Mouse (Mus musculus) heart, embryonic 16.5 days (tissue): ENCODE data around the gene BC048562. TPM values are rescaled to one million over a fixed set of nuclear protein-coding genes. Genes with fewer than 3 reads are reported as not detected.
A peak's percentile ranks its signal among the peaks of the same experiment; 100 is the strongest.

ENCODE experiments used
- ATAC-seq: fragments of 200-750 bp; cut with Nextera tagmentation; replicated peaks from 2 replicates; pipeline ENCODE4 v1.8.0; 2017; ENCODE audit warnings: moderate number of reproducible peaks; ENCODE audit not compliant: insufficient read depth, low FRiP score; ENCODE audit errors: extremely low read depth
- H3K27ac ChIP-seq: fragments of 300-500 bp; sonication (generic); 2 replicates; pipeline ENCODE4 v1.5.1; 2014; ENCODE audit warnings: mild to moderate bottlenecking, low read length, control low read depth, moderate library complexity
- H3K27me3 ChIP-seq: fragments of 300-500 bp; sonication (generic); 2 replicates; pipeline ENCODE4 v1.6.1; 2014; ENCODE audit warnings: low read length, mixed read lengths; ENCODE audit not compliant: control insufficient read depth, insufficient read depth
- H3K36me3 ChIP-seq: fragments of 300-500 bp; sonication (generic); 2 replicates; pipeline ENCODE4 v1.6.1; 2014; ENCODE audit not compliant: control insufficient read depth, insufficient read depth
- H3K4me1 ChIP-seq: fragments of 300-500 bp; sonication (generic); 2 replicates; pipeline ENCODE4 v1.6.1; 2014; ENCODE audit warnings: low read length, mixed read lengths; ENCODE audit not compliant: control insufficient read depth, insufficient read depth
- H3K4me2 ChIP-seq: fragments of 300-500 bp; sonication (generic); 2 replicates; pipeline ENCODE4 v1.6.1; 2014; ENCODE audit warnings: low read depth, mild to moderate bottlenecking, control low read depth, low read length
- H3K4me3 ChIP-seq: fragments of 300-500 bp; sonication (generic); 2 replicates; pipeline ENCODE4 v1.5.1; 2014; ENCODE audit warnings: mild to moderate bottlenecking, control low read depth, low read length
- H3K9ac ChIP-seq: fragments of 300-500 bp; sonication (generic); 2 replicates; pipeline ENCODE4 v1.6.1; 2014; ENCODE audit warnings: low read length, control low read depth
- H3K9me3 ChIP-seq: fragments of 300-500 bp; sonication (generic); replicated peaks from 2 replicates; pipeline ENCODE4 v1.6.1; 2016; ENCODE audit warnings: low read length; ENCODE audit not compliant: control insufficient read depth
- WGBS: fragments of 180-500 bp; shearing (Covaris S2); extraction: QIAGEN DNeasy Blood & Tissue Kit; methylation state at CpG from one replicate; pipeline ENCODE4 v1.1.7; 2014; 5-methylcytosine and 5-hydroxymethylcytosine counted together
- polyA plus RNA-seq: library from polyadenylated mRNA; unstranded; fragments of >200 nt; fragmentation: Nextera tagmentation; extraction: Ambion mirVana; gene quantifications from 2 replicates; pipeline ENCODE4 v1.2.1, GENCODE M21; 2015

The BC048562 gene
- polyA plus RNA-seq, 1 experiment from 2014 or later: not detected

GRCm38 (mm10) chr9:108480813-108481519 lies 44.7 kb downstream of the BC048562 start:
- Histone ChIP-seq H3K4me1 (peaks cover 29% of the 10 kb centered on the region), H3K36me3 (peaks cover 41% of the 10 kb centered on the region), H3K9me3 (no peaks in the 10 kb centered on the region), H3K4me3 (peak overlapping the region; percentile 72), H3K27ac (peak overlapping the region; percentile 87), H3K9ac (peak overlapping the region; percentile 85), H3K4me2 (peak overlapping the region; percentile 93), H3K27me3 (no peaks in the 10 kb centered on the region)
- WGBS: 83% methylated on average over 28 of the region's 28 CpGs
- no peak for ATAC-seq

GRCm38 (mm10) chr9:108481520-108482210 lies 45.4 kb downstream of the BC048562 start:
- Histone ChIP-seq H3K27ac (peak overlapping the region; percentile 87), H3K4me1 (peaks cover 29% of the 10 kb centered on the region), H3K4me2 (peak overlapping the region; percentile 93), H3K9me3 (no peaks in the 10 kb centered on the region), H3K4me3 (peak overlapping the region; percentile 72), H3K36me3 (peaks cover 48% of the 10 kb centered on the region), H3K9ac (peak overlapping the region; percentile 85), H3K27me3 (no peaks in the 10 kb centered on the region)
- WGBS: 77% methylated on average over 19 of the region's 19 CpGs
- no peak for ATAC-seq

GRCm38 (mm10) chr9:108483051-108483790 lies 46.9 kb downstream of the BC048562 start:
- no peaks in the 10 kb centered on the region for H3K27me3 ChIP-seq

GRCm38 (mm10) chr9:108484021-108484420 lies 47.7 kb downstream of the BC048562 start:
- H3K4me2 ChIP-seq: no peak overlapping the region
- H3K27me3 ChIP-seq: no peaks in the 10 kb centered on the region
- no peak overlapping the region for H3K27ac ChIP-seq
- WGBS: 92% methylated on average over 15 of the region's 15 CpGs
- peaks cover 28% of the 10 kb centered on the region for H3K4me1 ChIP-seq
- no peak for ATAC-seq
- H3K9ac ChIP-seq: no peak overlapping the region
- H3K36me3 ChIP-seq: peaks cover 68% of the 10 kb centered on the region
- no peak overlapping the region for H3K4me3 ChIP-seq
- H3K9me3 ChIP-seq: no peaks in the 10 kb centered on the region

More at GRCm38 (mm10) chr9:108483051-108483790, 46.9 kb downstream of the BC048562 start:
- H3K36me3 ChIP-seq: peaks cover 61% of the 10 kb centered on the region
- no peak overlapping the region for H3K4me3 ChIP-seq
- no peaks in the 10 kb centered on the region for H3K9me3 ChIP-seq
- no peak overlapping the region for H3K4me2 ChIP-seq
- H3K4me1 ChIP-seq: peaks cover 29% of the 10 kb centered on the region
- H3K27ac ChIP-seq: no peak overlapping the region
- H3K9ac ChIP-seq: no peak overlapping the region
- ATAC-seq: no peak
- 92% methylated on average over 18 of the region's 18 CpGs for WGBS

GRCm38 (mm10) chr9:108485301-108485875 lies 49.1 kb downstream of the BC048562 start:
- no peak overlapping the region for H3K27ac ChIP-seq
- H3K9me3 ChIP-seq: no peaks in the 10 kb centered on the region
- peaks cover 24% of the 10 kb centered on the region for H3K4me1 ChIP-seq
- ATAC-seq: no peak
- 90% methylated on average over 19 of the region's 19 CpGs for WGBS
- H3K4me3 ChIP-seq: no peak overlapping the region
- H3K9ac ChIP-seq: no peak overlapping the region
- no peak overlapping the region for H3K4me2 ChIP-seq
- H3K27me3 ChIP-seq: no peaks in the 10 kb centered on the region
- H3K36me3 ChIP-seq: peaks cover 74% of the 10 kb centered on the region

GRCm38 (mm10) chr9:108486973-108487530 lies 50.8 kb downstream of the BC048562 start:
- H3K4me1 ChIP-seq: peaks cover 14% of the 10 kb centered on the region
- no peak overlapping the region for H3K4me2 ChIP-seq
- WGBS: 88% methylated on average over 8 of the region's 8 CpGs
- H3K9me3 ChIP-seq: no peaks in the 10 kb centered on the region
- H3K4me3 ChIP-seq: no peak overlapping the region
- no peak overlapping the region for H3K9ac ChIP-seq
- peaks cover 68% of the 10 kb centered on the region for H3K36me3 ChIP-seq
- ATAC-seq: no peak
- no peaks in the 10 kb centered on the region for H3K27me3 ChIP-seq
- no peak overlapping the region for H3K27ac ChIP-seq

- Histone ChIP-seq H3K36me3 (peaks cover 64% of the 10 kb centered on the region), H3K27me3 (no peaks in the 10 kb centered on the region), H3K27ac (no peak overlapping the region), H3K9ac (no peak overlapping the region), H3K4me1 (peaks cover 17% of the 10 kb centered on the region), H3K9me3 (no peaks in the 10 kb centered on the region), H3K4me3 (no peak overlapping the region), H3K4me2 (no peak overlapping the region)
- no peak for ATAC-seq
- 93% methylated on average over 17 of the region's 17 CpGs for WGBS
These were observed 52.1 kb downstream of the BC048562 start for GRCm38 (mm10) chr9:108488403-108488802.

GRCm38 (mm10) chr9:108489215-108489614 lies 52.9 kb downstream of the BC048562 start:
- H3K27me3 ChIP-seq: no peaks in the 10 kb centered on the region
- no peak overlapping the region for H3K9ac ChIP-seq
- peaks cover 17% of the 10 kb centered on the region for H3K4me1 ChIP-seq
- no peak overlapping the region for H3K4me2 ChIP-seq
- no peaks in the 10 kb centered on the region for H3K9me3 ChIP-seq
- 97% methylated on average over 20 of the region's 20 CpGs for WGBS
- peaks cover 63% of the 10 kb centered on the region for H3K36me3 ChIP-seq
- no peak overlapping the region for H3K4me3 ChIP-seq
- no peak for ATAC-seq
- no peak overlapping the region for H3K27ac ChIP-seq
